Mouse (Mus musculus): ENCODE data around the gene Cmklr1. TPM values are rescaled to one million over a fixed set of nuclear protein-coding genes. Genes with fewer than 3 reads are reported as not detected.

Gene Cmklr1
- polyA plus RNA-seq, 1 experiment from 2014 or later = 3.4 TPM

- WGBS = 80% methylated on average over 6 of the region's 6 CpGs
- H3K27ac ChIP-seq = peak overlapping the region; percentile 75
These were observed 39.7 kb downstream of the Cmklr1 start for GRCm38 (mm10) chr5:113610490-113610889.

GRCm38 (mm10) chr5:113609891-113610290 lies 40.3 kb downstream of the Cmklr1 start:
- no peaks in the 10 kb centered on the region for H3K27me3 ChIP-seq (ENCODE audit: low read depth, poor library complexity, severe bottlenecking)
- peaks cover 24% of the 10 kb centered on the region for H3K36me3 ChIP-seq
- no peak overlapping the region for H3K4me3 ChIP-seq
- H3K27ac ChIP-seq = no peak overlapping the region
- DNase-seq (ENCODE audit: low spot score) = no peak
- H3K4me1 ChIP-seq = peaks cover 63% of the 10 kb centered on the region
- H3K9me3 ChIP-seq (replicated peaks) = no peaks in the 10 kb centered on the region
- WGBS = 87% methylated on average over 5 of the region's 5 CpGs

More at GRCm38 (mm10) chr5:113610490-113610889, 39.7 kb downstream of the Cmklr1 start:
- DNase-seq (ENCODE audit: low spot score) = no peak
- Histone ChIP-seq H3K27me3 (ENCODE audit: low read depth, poor library complexity, severe bottlenecking) (no peaks in the 10 kb centered on the region), H3K36me3 (peaks cover 30% of the 10 kb centered on the region), H3K4me1 (peaks cover 63% of the 10 kb centered on the region), H3K4me3 (no peak overlapping the region), H3K9me3 (replicated peaks) (no peaks in the 10 kb centered on the region)

- Histone ChIP-seq H3K27me3 (ENCODE audit: low read depth, poor library complexity, severe bottlenecking) (no peaks in the 10 kb centered on the region), H3K4me3 (no peak overlapping the region), H3K4me1 (peaks cover 67% of the 10 kb centered on the region), H3K27ac (peak overlapping the region; percentile 84), H3K36me3 (peaks cover 10% of the 10 kb centered on the region), H3K9me3 (replicated peaks) (no peaks in the 10 kb centered on the region)
- 84% methylated on average over 8 of the region's 8 CpGs for WGBS
- no peak for DNase-seq (ENCODE audit: low spot score)
These were observed 41.7 kb downstream of the Cmklr1 start for GRCm38 (mm10) chr5:113608511-113608910.

- H3K4me1 ChIP-seq = peaks cover 67% of the 10 kb centered on the region
- H3K27ac ChIP-seq = peak overlapping the region; percentile 84
- 0 out of 2 replicates have a peak overlapping the region, but pooled peaks have one; percentile 20 for H3K4me3 ChIP-seq
- no peak for DNase-seq (ENCODE audit: low spot score)
- peaks cover 5% of the 10 kb centered on the region; the same call in 1 of the 2 replicates for H3K36me3 ChIP-seq
- no peaks in the 10 kb centered on the region for H3K27me3 ChIP-seq (ENCODE audit: low read depth, poor library complexity, severe bottlenecking)
- no peaks in the 10 kb centered on the region for H3K9me3 ChIP-seq (replicated peaks)
- WGBS = 20% methylated on average over 13 of the region's 13 CpGs
These were observed 42.2 kb downstream of the Cmklr1 start for GRCm38 (mm10) chr5:113607941-113608431.

- DNase-seq (ENCODE audit: low spot score) = no peak
- H3K4me3 ChIP-seq = no peak overlapping the region
- H3K9me3 ChIP-seq (replicated peaks) = no peaks in the 10 kb centered on the region
- H3K27me3 ChIP-seq (ENCODE audit: low read depth, poor library complexity, severe bottlenecking) = no peaks in the 10 kb centered on the region
- WGBS = 80% methylated on average over 8 of the region's 8 CpGs
- peaks cover 67% of the 10 kb centered on the region for H3K4me1 ChIP-seq
- peaks cover 3% of the 10 kb centered on the region; the same call in 1 of the 2 replicates for H3K36me3 ChIP-seq
- peak overlapping the region; percentile 84 for H3K27ac ChIP-seq
These were observed 43.1 kb downstream of the Cmklr1 start for GRCm38 (mm10) chr5:113606961-113607785.

GRCm38 (mm10) chr5:113606121-113606520 lies 44.1 kb downstream of the Cmklr1 start:
- H3K27me3 ChIP-seq (ENCODE audit: low read depth, poor library complexity, severe bottlenecking) = no peaks in the 10 kb centered on the region
- H3K27ac ChIP-seq = peak overlapping the region; percentile 11; the same call in 1 of the 2 replicates
- no peaks in the 10 kb centered on the region for H3K9me3 ChIP-seq (replicated peaks)
- no peaks in the 10 kb centered on the region for H3K36me3 ChIP-seq
- no peak for DNase-seq (ENCODE audit: low spot score)
- H3K4me3 ChIP-seq = no peak overlapping the region
- WGBS = 42% methylated on average over 3 of the region's 3 CpGs
- H3K4me1 ChIP-seq = peaks cover 57% of the 10 kb centered on the region

- Histone ChIP-seq H3K27me3 (ENCODE audit: low read depth, poor library complexity, severe bottlenecking) (no peaks in the 10 kb centered on the region), H3K4me3 (no peak overlapping the region), H3K36me3 (no peaks in the 10 kb centered on the region), H3K27ac (no peak overlapping the region), H3K9me3 (replicated peaks) (no peaks in the 10 kb centered on the region), H3K4me1 (peaks cover 52% of the 10 kb centered on the region)
- 80% methylated on average over 4 of the region's 4 CpGs for WGBS
- DNase-seq (ENCODE audit: low spot score) = no peak
These were observed 45.5 kb downstream of the Cmklr1 start for GRCm38 (mm10) chr5:113604758-113605157.

GRCm38 (mm10) chr5:113603471-113603870 lies 46.8 kb downstream of the Cmklr1 start:
- no peaks in the 10 kb centered on the region for H3K9me3 ChIP-seq (replicated peaks)
- H3K27ac ChIP-seq = no peak overlapping the region
- no peaks in the 10 kb centered on the region for H3K36me3 ChIP-seq
- DNase-seq (ENCODE audit: low spot score) = no peak
- no peaks in the 10 kb centered on the region for H3K27me3 ChIP-seq (ENCODE audit: low read depth, poor library complexity, severe bottlenecking)
- 86% methylated on average over 9 of the region's 9 CpGs for WGBS
- H3K4me3 ChIP-seq = no peak overlapping the region
- H3K4me1 ChIP-seq = peaks cover 42% of the 10 kb centered on the region

GRCm38 (mm10) chr5:113600803-113601202 lies 49.4 kb downstream of the Cmklr1 start:
- no peaks in the 10 kb centered on the region for H3K36me3 ChIP-seq
- H3K27me3 ChIP-seq (ENCODE audit: low read depth, poor library complexity, severe bottlenecking) = no peaks in the 10 kb centered on the region
- no peaks in the 10 kb centered on the region for H3K9me3 ChIP-seq (replicated peaks)
- no peak overlapping the region for H3K27ac ChIP-seq
- WGBS = 85% methylated on average over 4 of the region's 4 CpGs
- DNase-seq (ENCODE audit: low spot score) = no peak
- H3K4me1 ChIP-seq = peaks cover 29% of the 10 kb centered on the region
- no peak overlapping the region for H3K4me3 ChIP-seq

GRCm38 (mm10) chr5:113600181-113600580 lies 50.0 kb downstream of the Cmklr1 start:
- H3K36me3 ChIP-seq = no peaks in the 10 kb centered on the region
- no peak overlapping the region for H3K27ac ChIP-seq
- WGBS = 78% methylated on average over 3 of the region's 3 CpGs
- no peaks in the 10 kb centered on the region for H3K27me3 ChIP-seq (ENCODE audit: low read depth, poor library complexity, severe bottlenecking)
- H3K4me1 ChIP-seq = peaks cover 32% of the 10 kb centered on the region
- H3K9me3 ChIP-seq (replicated peaks) = no peaks in the 10 kb centered on the region
- DNase-seq (ENCODE audit: low spot score) = no peak
- no peak overlapping the region for H3K4me3 ChIP-seq

- Histone ChIP-seq H3K4me3 (no peak overlapping the region), H3K36me3 (no peaks in the 10 kb centered on the region), H3K4me1 (peaks cover 60% of the 10 kb centered on the region), H3K9me3 (replicated peaks) (no peaks in the 10 kb centered on the region), H3K27ac (peak overlapping the region; percentile 4; the same call in 1 of the 2 replicates), H3K27me3 (ENCODE audit: low read depth, poor library complexity, severe bottlenecking) (no peaks in the 10 kb centered on the region; the same call in 1 of the 2 replicates)
- WGBS = 68% methylated on average over 9 of the region's 9 CpGs
- DNase-seq (ENCODE audit: low spot score) = no peak
These were observed 53.4 kb downstream of the Cmklr1 start for GRCm38 (mm10) chr5:113596780-113597353.

GRCm38 (mm10) chr5:113596252-113596651 lies 54.0 kb downstream of the Cmklr1 start:
- H3K9me3 ChIP-seq (replicated peaks) = no peaks in the 10 kb centered on the region
- H3K36me3 ChIP-seq = no peaks in the 10 kb centered on the region
- no peak for DNase-seq (ENCODE audit: low spot score)
- H3K4me1 ChIP-seq = peaks cover 66% of the 10 kb centered on the region
- no peak overlapping the region for H3K4me3 ChIP-seq
- 80% methylated on average over 9 of the region's 9 CpGs for WGBS
- H3K27me3 ChIP-seq (ENCODE audit: low read depth, poor library complexity, severe bottlenecking) = no peaks in the 10 kb centered on the region; the same call in 1 of the 2 replicates
- H3K27ac ChIP-seq = no peak overlapping the region
